Mouse (Mus musculus) gastrocnemius, postnatal 14 days (tissue): ENCODE results near the gene Lrg1. TPM values are rescaled to one million over a fixed set of nuclear protein-coding genes. Genes with fewer than 3 reads are reported as not detected.
A peak's percentile ranks its signal among the peaks of the same experiment; 100 is the strongest.
"Not testable (repeated sequence)": the region's sequence is repeated elsewhere in the genome, so short reads cannot be mapped to it uniquely, and the experiment has no call there.

Experiments
- DNase-seq: peaks from one replicate; pipeline ENCODE4 v3.0.0; 2021; ENCODE audit warnings: mixed read lengths
- intact Hi-C: fragments of 180-260 bp; cut with DNase I; formaldehyde crosslinking; loops from one replicate; pipeline ENCODE4 v1.15.1; 2025; ENCODE audit warnings: low total_unique reads
- total RNA-seq, 2 experiments: library from RNA; stranded (reverse); gene quantifications; 2 replicates each; pipeline ENCODE4 v1.2.3; 2021

The Lrg1 gene
- total RNA-seq, 2 experiments from 2014 or later: 2.9 to 5.6 TPM

GRCm38 (mm10) chr17:56092312-56092711 is 29.5 kb downstream of the Lrg1 start:
- intact Hi-C loops: no loop called here

DNA sequence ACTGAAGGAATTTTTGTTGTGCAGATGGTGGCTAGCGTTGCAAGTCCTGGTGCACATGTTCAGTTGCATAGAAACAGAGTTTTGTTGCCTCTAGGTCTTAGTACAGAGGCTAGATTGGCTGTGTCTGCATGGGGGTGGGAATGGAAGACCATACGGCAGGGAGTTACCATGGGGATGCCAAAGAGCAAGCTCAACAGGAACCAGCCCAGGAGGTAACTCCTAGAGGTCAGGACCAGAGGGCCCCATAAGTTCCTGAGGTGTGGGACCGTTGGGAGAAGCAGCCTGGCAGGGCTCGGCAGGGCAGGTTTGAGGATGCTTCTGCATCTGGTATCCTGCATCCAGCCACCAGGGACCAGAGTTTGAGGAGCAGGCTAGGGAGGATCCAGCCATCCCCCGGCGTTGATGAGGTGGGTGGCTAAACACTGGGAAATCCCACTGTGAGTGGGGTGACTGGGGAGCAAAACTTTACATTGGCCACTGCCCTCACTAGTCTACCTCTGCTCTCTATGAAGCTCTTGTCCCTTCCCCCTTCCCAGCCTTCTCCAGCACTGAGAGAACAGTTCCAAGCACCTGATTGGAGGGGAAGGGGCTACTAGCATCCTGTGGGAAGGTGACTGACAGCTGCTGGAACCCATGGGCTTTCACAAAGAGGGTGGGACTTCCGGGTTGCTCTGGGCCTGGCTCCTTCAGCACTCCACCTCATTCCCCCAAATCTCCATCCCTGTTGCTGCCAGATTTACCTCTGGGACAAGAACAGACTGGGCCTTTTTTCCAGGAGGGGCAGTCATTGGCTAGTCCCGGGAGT is 40.8 kb downstream of the Lrg1 start:
- intact Hi-C loops: no loop called here

More at GRCm38 (mm10) chr17:56092312-56092711, 29.5 kb downstream of the Lrg1 start:
- DNase-seq: no peak

DNA sequence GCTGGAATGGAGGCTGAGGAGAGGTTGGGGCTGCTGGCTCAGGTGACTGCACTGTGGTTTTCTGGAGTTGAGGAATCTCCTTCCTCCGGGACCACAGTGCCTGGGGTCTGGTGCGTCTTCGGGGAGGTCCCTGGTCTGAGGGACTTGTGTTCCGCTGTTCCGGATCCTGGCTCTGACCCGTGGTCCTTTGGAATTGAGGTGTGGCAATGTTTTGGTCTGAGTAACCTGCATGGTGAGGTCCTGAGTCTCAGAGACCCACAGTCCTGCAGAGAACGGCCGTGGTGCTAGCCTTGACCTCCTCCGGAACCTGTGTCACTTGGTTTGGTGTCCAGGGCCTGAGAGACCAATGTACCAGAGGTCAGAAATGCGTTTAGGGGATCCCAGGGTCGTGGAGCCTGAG is 41.9 kb downstream of the Lrg1 start:
- intact Hi-C loops: no loop called here
- no peak for DNase-seq

More for the DNA sequence above, 40.8 kb downstream of the Lrg1 start:
- no peak for DNase-seq

DNA sequence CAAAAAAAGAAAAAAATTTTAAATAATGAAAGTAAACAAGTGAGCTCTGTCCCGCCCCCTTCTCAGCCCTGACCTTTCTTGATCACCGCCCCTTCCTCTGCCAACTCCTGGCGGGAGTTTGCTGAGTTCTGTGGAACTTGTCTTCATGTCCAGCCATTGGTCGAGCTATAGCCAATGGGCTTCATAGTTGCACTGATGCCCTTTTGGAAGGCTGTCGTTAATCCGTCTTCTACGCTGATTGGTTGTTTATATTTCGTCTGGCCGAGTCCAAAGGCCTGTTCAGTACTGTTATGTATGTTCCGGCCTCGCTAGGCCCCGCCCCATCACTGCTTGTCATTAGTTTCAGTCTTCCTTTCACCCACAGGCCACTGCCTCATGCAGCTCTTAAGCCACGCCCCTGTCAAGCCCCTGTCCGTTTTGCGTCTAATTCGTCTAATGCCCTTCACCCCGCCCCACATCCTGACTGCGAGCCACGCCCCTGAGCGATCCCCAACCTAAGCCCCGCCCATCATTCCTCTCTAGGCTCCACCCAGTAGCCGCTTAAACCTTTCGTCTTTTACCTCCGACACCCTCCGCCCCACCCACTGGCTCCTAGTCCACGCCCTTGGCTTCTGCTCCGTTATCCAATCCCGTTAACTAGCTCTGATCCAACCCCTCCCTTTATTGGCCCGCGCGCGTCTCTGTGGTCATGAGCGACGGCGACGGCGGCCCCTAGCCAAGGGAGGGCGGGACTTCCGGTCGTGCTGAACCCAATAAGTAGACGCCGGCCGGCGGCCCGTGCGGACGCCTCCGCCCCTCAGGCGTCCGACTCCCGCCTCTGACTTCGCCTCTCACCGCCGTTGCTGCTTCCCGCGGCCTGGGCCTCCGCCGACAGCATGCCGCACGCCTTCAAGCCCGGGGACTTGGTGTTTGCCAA is 42.7 kb downstream of the Lrg1 start, which contains the start of gene Hdgfl2:
Gene Hdgfl2, plus strand, starts transcription at position 755 of the 916 bp plus-strand sequence.
- intact Hi-C loops: no loop called here
- DNase-seq: peak; percentile 100

- DNase-seq, intact Hi-C loops: not testable (repeated sequence)
These were observed 43.4 kb downstream of the Lrg1 start for GRCm38 (mm10) chr17:56078361-56078760.

DNA sequence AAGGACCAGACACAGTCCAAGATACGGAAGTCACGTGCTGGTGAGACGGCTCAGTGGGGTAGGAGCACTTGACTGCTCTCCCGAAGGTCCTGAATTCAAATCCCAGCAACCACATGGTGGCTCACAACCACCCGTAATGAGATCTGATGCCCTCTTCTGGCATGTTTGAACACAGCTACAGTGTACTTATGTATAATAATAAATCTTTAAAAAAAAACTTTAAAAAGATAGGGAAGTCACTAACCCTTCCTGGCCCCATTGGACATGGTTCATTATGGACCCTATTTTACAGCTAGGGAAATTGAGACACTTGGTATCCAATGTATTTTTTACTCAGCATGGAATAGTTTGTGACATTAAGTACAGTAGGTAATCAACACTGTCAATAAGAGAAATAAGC is 44.3 kb downstream of the Lrg1 start:
- no peak for DNase-seq
- intact Hi-C loops: no loop called here

- intact Hi-C loops: no loop called here
- DNase-seq: peak; percentile 99
These were observed 47.0 kb downstream of the Lrg1 start, which contains the start of gene Ubxn6 for GRCm38 (mm10) chr17:56074827-56075208. Gene Ubxn6, minus strand, starts transcription at chr17:56075028.

DNA sequence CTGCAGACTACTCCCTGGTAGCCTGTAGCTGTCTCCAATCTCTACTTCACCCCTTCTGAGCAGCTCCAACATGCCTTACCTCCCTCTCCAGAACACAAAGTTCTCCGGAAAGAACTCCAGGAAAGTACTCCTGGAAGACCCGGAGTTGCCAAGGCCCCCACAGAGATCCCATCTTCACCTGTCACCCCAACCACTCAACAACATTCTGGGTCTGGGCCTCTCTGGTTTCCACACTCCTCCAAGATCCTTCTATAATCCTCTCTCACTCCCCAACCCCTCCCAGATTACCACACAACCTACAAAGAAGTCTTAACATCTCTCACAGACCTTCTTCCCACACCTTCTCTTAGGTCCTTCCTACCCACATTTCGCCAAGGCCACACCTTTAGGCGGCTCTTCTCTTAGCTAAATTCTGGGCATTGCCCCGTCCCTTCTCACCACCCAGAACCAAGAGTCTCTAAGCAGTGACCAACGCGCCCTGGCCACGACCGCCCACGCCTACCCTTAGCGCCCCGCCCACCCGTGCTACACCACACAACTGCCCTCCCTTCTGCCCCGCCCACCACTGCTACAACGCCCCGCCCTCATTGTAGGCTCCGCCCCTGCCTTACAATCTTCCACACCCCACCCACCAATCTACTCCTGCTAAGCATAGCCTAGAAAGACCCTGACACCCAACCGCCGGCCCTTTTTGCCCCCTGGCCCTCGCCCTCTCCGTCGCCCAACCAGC is 47.5 kb downstream of the Lrg1 start:
- intact Hi-C loops: no loop called here
- peak; percentile 88 for DNase-seq

GRCm38 (mm10) chr17:56072243-56072642 is 49.6 kb downstream of the Lrg1 start:
- intact Hi-C loops: no loop called here
- no peak for DNase-seq

GRCm38 (mm10) chr17:56071126-56071525 is 50.7 kb downstream of the Lrg1 start:
- intact Hi-C loops: no loop called here
- no peak for DNase-seq

Other genes starting within 250 kb of the Lrg1 start
- gene Zfp119a, start 243.1 kb downstream of the Lrg1 start, total RNA-seq: 1 to 10 TPM; 3.3 to 4.0 TPM
- 1 to 10 TPM; 3.1 to 3.6 TPM for gene Zfp959, start 229.9 kb downstream of the Lrg1 start, total RNA-seq
- gene Zfp119b, start 172.5 kb downstream of the Lrg1 start, total RNA-seq: 1 to 10 TPM; 3.1 to 3.7 TPM
- gene Ebi3, start 169.4 kb downstream of the Lrg1 start, total RNA-seq: under 1 TPM; 0.33 to 0.47 TPM
- gene Yju2, start 162.9 kb downstream of the Lrg1 start, total RNA-seq: 10 to 100 TPM in 1 of 2 experiments, 1 to 10 TPM in 1; 9.3 to 10.3 TPM
- under 1 TPM; 0.31 to 0.62 TPM for gene Shd, start 151.5 kb downstream of the Lrg1 start, total RNA-seq
- under 1 TPM in 1 of 2 experiments, not detected in 1; 0.55 TPM for gene Fsd1, start 135.5 kb downstream of the Lrg1 start, total RNA-seq
- gene Stap2, start 116.4 kb downstream of the Lrg1 start, total RNA-seq: 1 to 10 TPM; 3.9 to 4.4 TPM
- gene Mpnd, start 116.3 kb downstream of the Lrg1 start, total RNA-seq: 10 to 100 TPM; 32.8 to 38.4 TPM
- gene Sh3gl1, start 85.4 kb downstream of the Lrg1 start, total RNA-seq: 10 to 100 TPM; 18.3 to 20.4 TPM
- 1 to 10 TPM; 1.8 to 2.3 TPM for gene Chaf1a, start 81.6 kb downstream of the Lrg1 start, total RNA-seq
- 10 to 100 TPM; 38.3 to 38.9 TPM for gene Ubxn6, start 47.0 kb downstream of the Lrg1 start, total RNA-seq
- 10 to 100 TPM; 27.7 TPM for gene Hdgfl2, start 42.4 kb downstream of the Lrg1 start, total RNA-seq
- 100 to 1,000 TPM; 127 to 310 TPM for gene Plin4, start 12.2 kb downstream of the Lrg1 start, total RNA-seq
- gene Plin5, start 4.4 kb downstream of the Lrg1 start, total RNA-seq: 10 to 100 TPM; 17.6 to 48.3 TPM
- gene Sema6b, start 18.3 kb upstream of the Lrg1 start, total RNA-seq: 10 to 100 TPM in 1 of 2 experiments, 1 to 10 TPM in 1; 9.8 to 12.1 TPM
- gene Tnfaip8l1, start 40.5 kb upstream of the Lrg1 start, total RNA-seq: 1 to 10 TPM; 3.5 TPM
- 10 to 100 TPM; 23.4 to 26.4 TPM for gene Mydgf, start 61.9 kb upstream of the Lrg1 start, total RNA-seq
- gene Dpp9, start 96.9 kb upstream of the Lrg1 start, total RNA-seq: 10 to 100 TPM; 20.8 to 22.0 TPM
- 100 to 1,000 TPM; 101 to 117 TPM for gene Fem1a, start 134.8 kb upstream of the Lrg1 start, total RNA-seq
- gene Ticam1, start 154.8 kb upstream of the Lrg1 start, total RNA-seq: 1 to 10 TPM; 5.3 to 7.1 TPM
- 10 to 100 TPM; 32.8 to 55.8 TPM for gene Plin3, start 170.9 kb upstream of the Lrg1 start, total RNA-seq
- not detected for gene Arrdc5, start 178.3 kb upstream of the Lrg1 start, total RNA-seq
- gene Uhrf1, start 181.3 kb upstream of the Lrg1 start, total RNA-seq: 1 to 10 TPM; 5.4 to 7.4 TPM
- gene Kdm4b, start 204.1 kb upstream of the Lrg1 start, total RNA-seq: 10 to 100 TPM; 24.1 to 27.2 TPM